Mouse (Mus musculus) CH12.LX (cell line): ENCODE measurements around the gene Zfp750. TPM values are rescaled to one million over a fixed set of nuclear protein-coding genes. Genes with fewer than 3 reads are reported as not detected.

ENCODE experiments used
- DNase-seq: peaks from one replicate; pipeline ENCODE4 v3.0.0-alpha.2; 2013; ENCODE audit errors: extremely low read depth
- H3K27ac ChIP-seq: 2 replicates; pipeline ENCODE4 v1.5.1; 2012; ENCODE audit warnings: low read depth, mild to moderate bottlenecking, control low read depth, moderate library complexity; ENCODE audit not compliant: insufficient read depth
- H3K27me3 ChIP-seq: replicated peaks from 2 replicates; pipeline ENCODE3; 2012; ENCODE audit warnings: inconsistent platforms
- H3K36me3 ChIP-seq, 2 experiments: replicated peaks in 1 of 2; 2 replicates each; pipeline versions ENCODE3 to v1.6.1; 2012; ENCODE audit warnings: inconsistent platforms in 1 of 2, low read length in 1 of 2, mild to moderate bottlenecking in 1 of 2, mixed read lengths in 1 of 2, moderate library complexity in 1 of 2; ENCODE audit not compliant: control insufficient read depth in 1 of 2, insufficient read depth in 1 of 2
- H3K4me1 ChIP-seq, 2 experiments: 2 replicates each; pipeline ENCODE4 v1.6.1; 2012; ENCODE audit warnings: inconsistent platforms in 1 of 2, moderate library complexity in 1 of 2; ENCODE audit not compliant: insufficient read depth in 2 of 2, control insufficient read depth in 1 of 2
- H3K4me2 ChIP-seq: 2 replicates; pipeline ENCODE4 v1.6.1; 2012; ENCODE audit warnings: low read depth, mild to moderate bottlenecking, control low read depth; ENCODE audit not compliant: poor library complexity, insufficient read depth, severe bottlenecking
- H3K4me3 ChIP-seq, 3 experiments: fragments of 150-350 bp in 1 of 3; sonication (generic) in 1 of 3; replicated peaks in 1 of 3; 2 replicates each; pipeline versions ENCODE3 to v1.5.1; 2011 to 2012; ENCODE audit warnings: low read depth in 2 of 3, low read length in 2 of 3, mild to moderate bottlenecking in 2 of 3, moderate library complexity in 2 of 3, control low read depth in 1 of 3, improper control_type of control experiment in 1 of 3, inconsistent platforms in 1 of 3, mixed read lengths in 1 of 3; ENCODE audit not compliant: poor library complexity in 1 of 3
- H3K79me2 ChIP-seq: replicated peaks from 2 replicates; pipeline ENCODE4 v1.6.1; 2012; ENCODE audit warnings: mild to moderate bottlenecking, moderate library complexity; ENCODE audit not compliant: control insufficient read depth, poor library complexity, insufficient read depth, severe bottlenecking; ENCODE audit errors: extremely low read depth
- H3K9ac ChIP-seq: 2 replicates; pipeline ENCODE4 v1.6.1; 2012; ENCODE audit warnings: low read depth, mild to moderate bottlenecking, control low read depth, moderate library complexity; ENCODE audit not compliant: insufficient read depth
- H3K9me3 ChIP-seq: replicated peaks from 2 replicates; pipeline ENCODE3; 2012; ENCODE audit warnings: low read length, inconsistent platforms, mixed read lengths
- BHLHE40 ChIP-seq: IDR thresholded peaks from 2 replicates; pipeline ENCODE4 v1.6.1; 2011; ENCODE audit warnings: mild to moderate bottlenecking, low read depth, low read length, improper control_type of control experiment
- CTCF ChIP-seq, 2 experiments: IDR thresholded peaks in 1 of 2; conservative IDR thresholded peaks in 1 of 2; 2 replicates each; pipeline ENCODE4 v1.5.1; 2011 to 2012; ENCODE audit warnings: low read depth in 2 of 2, low read length in 2 of 2, improper control_type of control experiment in 1 of 2, inconsistent platforms in 1 of 2, mild to moderate bottlenecking in 1 of 2, moderate library complexity in 1 of 2
- E2F4 ChIP-seq: IDR thresholded peaks from 2 replicates; pipeline ENCODE4 v1.6.1; 2011; ENCODE audit warnings: low read depth, low read length, improper control_type of control experiment; ENCODE audit not compliant: insufficient replicate concordance
- ELF1 ChIP-seq: IDR thresholded peaks from 2 replicates; pipeline ENCODE4 v1.6.1; 2014; ENCODE audit warnings: low read depth, mild to moderate bottlenecking, inconsistent platforms, low read length, improper control_type of control experiment
- ETS1 ChIP-seq: conservative IDR thresholded peaks from 2 replicates; pipeline ENCODE4 v1.6.1; 2012; ENCODE audit warnings: low read depth, mild to moderate bottlenecking, inconsistent platforms, low read length, improper control_type of control experiment, moderate library complexity
- HCFC1 ChIP-seq: IDR thresholded peaks from 2 replicates; pipeline ENCODE4 v1.6.1; 2012; ENCODE audit warnings: low read depth, mild to moderate bottlenecking, inconsistent platforms, low read length, improper control_type of control experiment
- IRF4 ChIP-seq: IDR thresholded peaks from 2 replicates; pipeline ENCODE4 v1.6.1; 2014; ENCODE audit warnings: low read depth, mild to moderate bottlenecking, inconsistent platforms, low read length, improper control_type of control experiment
- MAFK ChIP-seq: IDR thresholded peaks from 2 replicates; pipeline ENCODE4 v1.6.1; 2011; ENCODE audit warnings: low read length, improper control_type of control experiment; ENCODE audit not compliant: insufficient replicate concordance
- MAX ChIP-seq: IDR thresholded peaks from 2 replicates; pipeline ENCODE4 v1.6.1; 2011; ENCODE audit warnings: low read length, improper control_type of control experiment
- MEF2A ChIP-seq: IDR thresholded peaks from 2 replicates; pipeline ENCODE4 v1.6.1; 2014; ENCODE audit warnings: low read depth, mild to moderate bottlenecking, inconsistent platforms, low read length, improper control_type of control experiment, borderline replicate concordance
- MYC ChIP-seq: IDR thresholded peaks from 2 replicates; pipeline ENCODE4 v1.6.1; 2011; ENCODE audit warnings: low read depth, mild to moderate bottlenecking, improper control_type of control experiment, low read length
- NRF1 ChIP-seq: IDR thresholded peaks from 2 replicates; pipeline ENCODE4 v1.6.1; 2014; ENCODE audit warnings: low read depth, mild to moderate bottlenecking, inconsistent platforms, low read length, improper control_type of control experiment, moderate library complexity
- PAX5 ChIP-seq: IDR thresholded peaks from 2 replicates; pipeline ENCODE4 v1.6.1; 2012; ENCODE audit warnings: low read length, inconsistent platforms, mixed read lengths
- POLR2A ChIP-seq: IDR thresholded peaks from 2 replicates; pipeline ENCODE4 v1.6.1; 2011; ENCODE audit warnings: low read depth, mild to moderate bottlenecking, improper control_type of control experiment, low read length
- RAD21 ChIP-seq: IDR thresholded peaks from 2 replicates; pipeline ENCODE4 v1.6.1; 2011; ENCODE audit warnings: low read depth, mild to moderate bottlenecking, low read length, improper control_type of control experiment, moderate library complexity
- TCF12 ChIP-seq: IDR thresholded peaks from 2 replicates; pipeline ENCODE4 v1.6.1; 2014; ENCODE audit warnings: low read depth, mild to moderate bottlenecking, inconsistent platforms, low read length, improper control_type of control experiment
- UBTF ChIP-seq: IDR thresholded peaks from 2 replicates; pipeline ENCODE4 v1.6.1; 2012; ENCODE audit warnings: low read depth, mild to moderate bottlenecking, inconsistent platforms, low read length, improper control_type of control experiment, moderate library complexity
- USF2 ChIP-seq: conservative IDR thresholded peaks from 2 replicates; pipeline ENCODE4 v1.6.1; 2011; ENCODE audit warnings: low read depth, low read length, improper control_type of control experiment
- ZKSCAN1 ChIP-seq: IDR thresholded peaks from 2 replicates; pipeline ENCODE4 v1.6.1; 2012; ENCODE audit warnings: low read depth, inconsistent platforms, low read length, improper control_type of control experiment, borderline replicate concordance
- ZMIZ1 ChIP-seq: IDR thresholded peaks from 2 replicates; pipeline ENCODE4 v1.6.1; 2012; ENCODE audit warnings: low read depth, mild to moderate bottlenecking, inconsistent platforms, low read length, improper control_type of control experiment
- ZNF384 ChIP-seq: IDR thresholded peaks from 2 replicates; pipeline ENCODE4 v1.6.1; 2012; ENCODE audit warnings: low read depth, low read length, improper control_type of control experiment, inconsistent platforms
- dilution Hi-C: fragments of 300-500 bp; cut with MboI; formaldehyde crosslinking; loops from 2 replicates; pipeline ENCODE4 v1.14.3; 2020; ENCODE audit warnings: low sequenced_read_pairs; ENCODE audit not compliant: extremely low pct_unique_long_range_greater_than_20kb, extremely low pct_ligation_motif_present
- in situ Hi-C: fragments of 300-500 bp; cut with MboI; formaldehyde crosslinking; loops from 3 replicates; pipeline ENCODE4 v1.14.3; 2019; ENCODE audit warnings: low sequenced_read_pairs, low pct_ligation_motif_present, low pct_unique_long_range_greater_than_20kb, mixed read lengths
- polyA plus RNA-seq: library from polyadenylated mRNA; unstranded; fragments of >175 nt; gene quantifications from 2 replicates; pipeline ENCODE4 v1.2.1, GENCODE M21; 2012; ENCODE audit warnings: low read depth; ENCODE audit not compliant: insufficient read length
- total RNA-seq, 2 experiments: library from RNA; depleted of rRNA; stranded (reverse); fragments of 300-350 nt in 1 of 2; fragments of >200 nt in 1 of 2; gene quantifications; 2 replicates each; pipeline ENCODE4 v1.2.3; 2012 to 2014

Gene Zfp750
- total and polyA plus RNA-seq, 3 experiments = 0.11 to 0.54 (median 0.34) TPM

DNA sequence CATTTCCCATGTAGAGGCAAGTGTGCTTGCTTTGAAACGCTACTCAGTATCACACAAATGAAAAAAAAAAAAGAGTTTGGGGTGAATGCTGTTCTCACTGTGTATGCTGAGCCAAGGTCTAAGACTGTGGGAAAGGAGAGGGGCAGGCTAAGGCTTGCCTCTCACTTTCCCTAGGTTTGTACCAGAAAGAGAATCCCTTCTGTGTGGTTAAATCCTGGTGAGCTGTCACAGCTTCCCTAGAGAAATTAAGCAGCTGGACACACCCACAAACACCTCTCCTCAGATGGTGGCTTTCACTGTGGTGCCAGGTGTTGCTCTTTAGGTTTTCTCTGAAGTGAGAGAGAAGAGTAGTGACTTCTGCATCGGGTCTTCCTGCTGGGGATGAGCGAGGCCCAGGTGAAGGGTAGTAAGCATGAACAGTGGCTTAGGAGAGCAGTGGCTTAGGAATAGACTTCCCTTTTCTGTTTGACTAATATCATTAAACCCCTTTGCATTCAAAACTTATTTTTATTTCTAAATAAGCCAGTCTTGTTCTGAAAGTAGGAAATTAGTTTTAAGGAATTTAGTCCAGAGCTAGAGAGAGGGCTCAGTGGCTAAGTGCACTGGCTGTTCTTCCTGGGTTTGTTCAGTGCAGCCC, 26.4 kb upstream of the Zfp750 start (continued):
- TF ChIP-seq MAX (no peak), USF2 (no peak), TCF12 (peak; percentile 36; the same call in 1 of the 2 replicates), NRF1 (no peak), ELF1 (no peak), ZNF384 (peak; percentile 77), MAFK (0 out of 2 replicates have a peak, but pooled peaks have one; percentile 10)

- H3K9ac ChIP-seq = no peak overlapping the region
Measured at GRCm38 (mm10) chr11:121544755-121545397, 25.7 kb upstream of the Zfp750 start.

DNA sequence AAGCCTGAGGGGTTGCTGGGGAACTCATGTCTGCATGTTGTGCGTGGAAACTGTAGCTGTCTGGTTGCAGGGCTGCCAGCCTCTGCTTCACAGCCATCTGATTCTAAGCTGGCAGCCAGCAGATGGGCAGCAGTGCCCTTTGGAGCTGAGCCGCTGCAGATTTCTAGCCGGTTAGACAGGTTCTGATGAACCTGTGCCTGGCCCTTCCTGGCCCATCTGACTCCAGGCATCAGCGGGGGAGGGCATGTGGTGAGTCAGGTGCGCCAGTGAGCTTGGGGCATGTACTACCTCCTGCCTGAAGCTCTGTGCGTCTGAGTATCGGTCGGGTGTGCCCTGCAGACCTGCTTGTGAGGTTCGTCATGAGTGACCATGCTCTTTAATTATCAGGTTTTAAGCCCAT, 24.8 kb upstream of the Zfp750 start:
- Histone ChIP-seq H3K4me3 (no peak overlapping the region), H3K79me2 (no peaks in the 10 kb centered on the region), H3K27me3 (no peaks in the 10 kb centered on the region), H3K9me3 (no peaks in the 10 kb centered on the region), H3K27ac (no peak overlapping the region), H3K36me3 (peaks cover 16 to 51% of the 10 kb centered on the region in 2 experiments), H3K9ac (no peak overlapping the region), H3K4me1 (peaks cover 7 to 62% of the 10 kb centered on the region in 2 experiments), H3K4me2 (no peak overlapping the region)
- TF ChIP-seq ZMIZ1 = no peak
- TF ChIP-seq ELF1 = no peak
- TF ChIP-seq HCFC1 = no peak
- dilution Hi-C loops = no loop called here
- DNase-seq = no peak
- in situ Hi-C loops = no loop called here

More at GRCm38 (mm10) chr11:121544755-121545397, 25.7 kb upstream of the Zfp750 start:
- Histone ChIP-seq H3K4me1 (peaks cover 7 to 64% of the 10 kb centered on the region in 2 experiments), H3K79me2 (no peaks in the 10 kb centered on the region), H3K27me3 (no peaks in the 10 kb centered on the region), H3K4me3 (no peak overlapping the region), H3K36me3 (peaks cover 16 to 61% of the 10 kb centered on the region in 2 experiments), H3K4me2 (no peak overlapping the region), H3K27ac (no peak overlapping the region), H3K9me3 (no peaks in the 10 kb centered on the region)
- in situ Hi-C loops = no loop called here
- dilution Hi-C loops = no loop called here
- DNase-seq = no peak
- TF ChIP-seq IRF4 (no peak), PAX5 (no peak), RAD21 (no peak), ZMIZ1 (no peak), POLR2A (no peak), CTCF (conservative IDR thresholded peaks at IDR 0.05 in 1 of 2, IDR thresholded peaks at IDR 0.05 in 1 of 2; ENCODE audit: low read depth in 2 of 2, low read length in 2 of 2) (no peak), ELF1 (no peak), TCF12 (no peak), BHLHE40 (no peak), UBTF (no peak), MEF2A (no peak), ZKSCAN1 (no peak), E2F4 (no peak), ETS1 (no peak), MYC (no peak), MAX (no peak; the same call in 1 of the 2 replicates)
